Mouse (Mus musculus) limb, embryonic 14.5 days (tissue): ENCODE data around the gene Cdca7. TPM values are rescaled to one million over a fixed set of nuclear protein-coding genes. Genes with fewer than 3 reads are reported as not detected.

ENCODE experiments used
- ATAC-seq: fragments of 200-750 bp; cut with Nextera tagmentation; 2 replicates; pipeline ENCODE4 v1.8.0; 2017; ENCODE audit warnings: low read depth, moderate number of reproducible peaks, moderate TSS enrichment; ENCODE audit not compliant: low FRiP score
- DNase-seq: peaks from one replicate; pipeline ENCODE4 v3.0.0-alpha.2; 2015; ENCODE audit warnings: low spot score
- H3K27ac ChIP-seq: fragments of 300-500 bp; sonication (generic); replicated peaks from 2 replicates; pipeline ENCODE4 v1.5.1; 2014; ENCODE audit warnings: low read depth, mild to moderate bottlenecking, low read length, moderate library complexity, mixed read lengths
- H3K27me3 ChIP-seq: fragments of 300-500 bp; sonication (generic); 2 replicates; pipeline ENCODE4 v1.6.1; 2014; ENCODE audit warnings: low read length, mixed read lengths; ENCODE audit not compliant: control insufficient read depth, insufficient read depth
- H3K36me3 ChIP-seq: fragments of 300-500 bp; sonication (generic); 2 replicates; pipeline ENCODE4 v1.6.1; 2014; ENCODE audit warnings: mild to moderate bottlenecking, low read length, moderate library complexity, mixed read lengths; ENCODE audit not compliant: control insufficient read depth, insufficient read depth
- H3K4me1 ChIP-seq: fragments of 300-500 bp; sonication (generic); 2 replicates; pipeline ENCODE4 v1.6.1; 2014; ENCODE audit warnings: antibody characterized with exemption, low read length, mixed read lengths; ENCODE audit not compliant: control insufficient read depth, insufficient read depth
- H3K4me2 ChIP-seq: fragments of 300-500 bp; sonication (generic); replicated peaks from 2 replicates; pipeline ENCODE4 v1.6.1; 2014; ENCODE audit warnings: low read depth, mild to moderate bottlenecking, low read length, moderate library complexity; ENCODE audit not compliant: severe bottlenecking
- H3K4me3 ChIP-seq: fragments of 300-500 bp; sonication (generic); replicated peaks from 2 replicates; pipeline ENCODE4 v1.5.1; 2014; ENCODE audit warnings: low read length
- H3K9ac ChIP-seq: fragments of 300-500 bp; sonication (generic); 2 replicates; pipeline ENCODE4 v1.6.1; 2014; ENCODE audit warnings: mild to moderate bottlenecking, low read depth, low read length, moderate library complexity; ENCODE audit not compliant: severe bottlenecking
- H3K9me3 ChIP-seq: fragments of 300-500 bp; sonication (generic); 2 replicates; pipeline ENCODE4 v1.6.1; 2016; ENCODE audit warnings: low read length; ENCODE audit not compliant: control insufficient read depth
- POLR2A ChIP-seq: fragments of 200-500 bp; IDR thresholded peaks from 2 replicates; pipeline ENCODE4 v1.8.0; 2012; ENCODE audit warnings: inconsistent platforms, mild to moderate bottlenecking, moderate library complexity, borderline replicate concordance; ENCODE audit not compliant: insufficient read depth, insufficient read length; ENCODE audit errors: extremely low read depth
- WGBS: fragments of 180-500 bp; shearing (Covaris S2); extraction: QIAGEN DNeasy Blood & Tissue Kit; methylation state at CpG from one replicate; pipeline ENCODE4 v1.1.7; 2014; 5-methylcytosine and 5-hydroxymethylcytosine counted together
- polyA plus RNA-seq, 2 experiments: library from polyadenylated mRNA; depleted of rRNA in 1 of 2; stranded (reverse) in 1 of 2; unstranded in 1 of 2; fragments of >200 nt; fragmentation: Nextera tagmentation in 1 of 2; extraction: Ambion mirVana in 1 of 2; gene quantifications; 2 replicates each; pipeline versions ENCODE4 v1.2.1 to v1.2.3; 2012 to 2014

Cdca7 gene
- polyA plus RNA-seq, 2 experiments, result 123 to 126 TPM

DNA sequence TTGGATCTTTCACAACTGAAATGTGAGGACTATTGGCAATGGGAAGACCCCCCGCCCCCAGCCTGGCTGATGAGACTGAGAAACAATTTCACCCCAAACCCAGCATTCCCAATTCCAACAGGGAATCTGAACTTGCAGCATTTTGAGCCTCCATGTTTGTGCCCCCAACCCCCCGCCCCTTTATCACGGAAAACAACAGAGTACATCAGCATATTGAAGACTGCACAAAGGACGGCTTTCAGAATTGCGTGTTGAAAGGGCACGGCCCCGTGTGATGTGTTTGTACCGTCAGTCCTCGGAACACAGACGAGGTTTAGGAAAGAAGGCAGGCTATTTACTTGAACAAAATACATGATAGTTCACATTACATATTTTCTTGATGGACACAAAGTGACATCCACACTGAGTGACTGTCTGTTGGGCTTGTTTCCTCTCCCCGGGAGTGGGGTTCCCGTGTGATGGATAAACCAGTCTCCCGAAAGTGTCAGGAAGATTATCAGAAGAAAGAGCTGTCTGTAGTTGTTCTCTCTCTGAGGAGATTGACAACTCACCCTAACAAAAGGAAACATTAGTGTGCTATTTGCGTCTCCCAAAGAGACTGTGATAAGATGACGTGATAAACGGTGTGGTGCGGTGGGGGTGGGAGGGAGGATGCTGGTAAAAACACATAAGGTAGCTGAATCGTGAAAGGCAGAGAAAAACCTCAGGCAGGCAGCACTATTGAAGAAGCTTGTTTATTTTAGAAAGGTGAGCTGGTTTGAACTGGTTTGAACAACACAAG lies 32.1 kb downstream of the Cdca7 start:
- H3K27ac ChIP-seq, result no peak overlapping the region
- no peak overlapping the region for H3K9ac ChIP-seq
- no peak for ATAC-seq
- H3K27me3 ChIP-seq, result no peaks in the 10 kb centered on the region
- no peak overlapping the region for H3K4me2 ChIP-seq
- no peaks in the 10 kb centered on the region for H3K4me1 ChIP-seq
- DNase-seq, result no peak
- no peaks in the 10 kb centered on the region for H3K9me3 ChIP-seq
- TF ChIP-seq POLR2A, result no peak
- no peaks in the 10 kb centered on the region for H3K36me3 ChIP-seq
- no peak overlapping the region for H3K4me3 ChIP-seq
- WGBS, result 62% methylated on average over 18 of the region's 18 CpGs

GRCm38 (mm10) chr2:72508891-72509290 lies 32.9 kb downstream of the Cdca7 start:
- ATAC-seq (no peak), DNase-seq (no peak)
- H3K4me3 ChIP-seq, result no peak overlapping the region
- H3K4me2 ChIP-seq, result no peak overlapping the region
- no peak overlapping the region for H3K27ac ChIP-seq
- TF ChIP-seq POLR2A, result no peak
- H3K36me3 ChIP-seq, result no peaks in the 10 kb centered on the region
- no peak overlapping the region for H3K9ac ChIP-seq
- H3K9me3 ChIP-seq, result no peaks in the 10 kb centered on the region
- H3K27me3 ChIP-seq, result no peaks in the 10 kb centered on the region
- WGBS, result 82% methylated on average over 8 of the region's 8 CpGs
- no peaks in the 10 kb centered on the region for H3K4me1 ChIP-seq

DNA sequence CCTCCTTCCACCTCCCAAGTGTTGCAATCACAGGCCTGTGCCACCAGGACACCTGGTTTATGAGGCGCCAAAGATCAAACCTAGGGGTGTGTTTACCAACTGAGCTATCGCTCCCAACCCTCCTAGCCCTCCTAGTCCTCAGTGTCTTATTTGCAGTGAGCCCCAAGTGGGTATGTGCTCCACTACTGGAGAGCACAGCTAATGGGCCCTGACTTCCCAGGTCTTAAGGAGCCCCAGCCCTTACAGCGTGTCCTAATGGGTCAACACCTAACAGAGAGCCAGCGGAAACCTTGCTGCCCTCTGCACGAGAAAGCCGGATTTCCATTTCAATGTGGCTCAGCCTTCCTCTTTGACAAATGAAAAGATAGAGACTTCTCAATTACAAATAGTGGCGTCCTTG lies 39.6 kb downstream of the Cdca7 start:
- Histone ChIP-seq H3K9me3 (no peaks in the 10 kb centered on the region), H3K27ac (no peak overlapping the region; the same call in 1 of the 2 replicates), H3K4me1 (peaks cover 12% of the 10 kb centered on the region), H3K27me3 (no peaks in the 10 kb centered on the region), H3K36me3 (no peaks in the 10 kb centered on the region), H3K9ac (no peak overlapping the region), H3K4me2 (no peak overlapping the region), H3K4me3 (no peak overlapping the region)
- 28% methylated on average over 7 of the region's 7 CpGs for WGBS
- no peak for TF ChIP-seq POLR2A
- ATAC-seq (no peak), DNase-seq (no peak)

DNA sequence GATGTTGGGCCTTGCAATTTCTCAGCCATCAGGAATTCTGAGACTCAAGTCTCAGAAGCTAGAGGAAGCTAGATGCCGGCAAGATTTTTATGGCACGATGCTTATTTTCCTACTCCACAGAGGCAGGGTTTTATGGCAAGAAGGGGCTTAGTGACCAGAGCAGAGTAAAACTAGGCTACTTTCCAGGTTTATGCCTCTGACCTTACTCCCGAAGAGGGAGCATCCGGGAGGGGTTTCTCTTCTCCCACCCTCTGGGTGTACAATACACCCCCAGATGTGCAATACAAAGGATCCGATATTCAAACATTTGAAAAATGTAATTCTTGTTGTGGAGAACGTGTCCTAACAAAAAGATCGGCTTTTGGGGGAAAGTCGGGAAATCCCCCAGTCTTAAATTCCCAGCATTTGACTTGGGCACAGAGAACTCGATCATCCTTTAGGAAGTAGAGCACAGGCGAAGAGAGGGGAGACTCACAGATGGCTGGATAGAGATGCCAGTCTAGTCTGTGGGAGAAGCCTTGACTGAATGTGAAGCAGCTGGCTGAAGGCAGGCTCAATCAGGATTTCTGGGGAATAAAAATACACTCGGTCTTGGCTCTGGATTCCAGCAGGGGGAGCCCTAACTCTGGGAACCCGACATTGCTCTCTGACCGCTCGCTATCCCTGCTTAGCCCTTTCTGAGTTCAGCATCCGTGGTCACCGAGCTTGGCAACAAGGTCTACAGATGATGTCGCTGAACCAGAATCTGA lies 40.2 kb downstream of the Cdca7 start:
- H3K9me3 ChIP-seq, result no peaks in the 10 kb centered on the region
- WGBS, result 7% methylated on average over 17 of the region's 17 CpGs
- H3K27ac ChIP-seq, result no peak overlapping the region; the same call in 1 of the 2 replicates
- no peaks in the 10 kb centered on the region for H3K36me3 ChIP-seq
- peaks cover 12% of the 10 kb centered on the region for H3K4me1 ChIP-seq
- no peak overlapping the region for H3K4me3 ChIP-seq
- peak; percentile 89 for ATAC-seq
- no peaks in the 10 kb centered on the region for H3K27me3 ChIP-seq
- no peak for TF ChIP-seq POLR2A
- peak overlapping the region; percentile 28; the same call in 1 of the 2 replicates for H3K4me2 ChIP-seq
- DNase-seq, result peak; percentile 90
- peak overlapping the region; percentile 29 for H3K9ac ChIP-seq

- Histone ChIP-seq H3K4me3 (no peak overlapping the region), H3K4me1 (peaks cover 12% of the 10 kb centered on the region), H3K4me2 (no peak overlapping the region; the same call in 1 of the 2 replicates), H3K27me3 (no peaks in the 10 kb centered on the region), H3K36me3 (no peaks in the 10 kb centered on the region), H3K9ac (no peak overlapping the region), H3K27ac (no peak overlapping the region), H3K9me3 (no peaks in the 10 kb centered on the region)
- 29% methylated on average over 8 of the region's 8 CpGs for WGBS
- no peak for TF ChIP-seq POLR2A
- no peak for DNase-seq
- ATAC-seq, result no peak
Measured at GRCm38 (mm10) chr2:72516720-72517089, 40.7 kb downstream of the Cdca7 start.
